Mouse (Mus musculus) C2C12 (cell line): ENCODE results near the gene Gm5089. TPM values are rescaled to one million over a fixed set of nuclear protein-coding genes. Genes with fewer than 3 reads are reported as not detected.

Source experiments
- H3K27me3 ChIP-seq: one replicate; pipeline ENCODE4 v1.6.1; 2011; ENCODE audit not compliant: control insufficient read depth, insufficient read depth, insufficient read length
- H3K36me3 ChIP-seq: one replicate; pipeline ENCODE4 v1.6.1; 2011; ENCODE audit not compliant: control insufficient read depth, insufficient read depth
- H3K4me3 ChIP-seq: one replicate; pipeline ENCODE4 v1.5.1; 2011; ENCODE audit warnings: mild to moderate bottlenecking, control low read depth; ENCODE audit not compliant: poor library complexity, insufficient read depth, severe bottlenecking
- H3K79me2 ChIP-seq: one replicate; pipeline ENCODE4 v1.6.1; 2011; ENCODE audit not compliant: control insufficient read depth, insufficient read depth
- H3K79me3 ChIP-seq: one replicate; pipeline ENCODE4 v1.6.1; 2011; ENCODE audit warnings: low read depth, control low read depth
- H3ac ChIP-seq: one replicate; pipeline ENCODE3; 2011; ENCODE audit warnings: low read depth; ENCODE audit not compliant: control insufficient read depth, insufficient read length
- CEBPB ChIP-seq: IDR thresholded peaks from one replicate; pipeline ENCODE4 v1.6.1; 2011; ENCODE audit warnings: low read depth, mild to moderate bottlenecking, control low read depth, moderate library complexity
- CTCF ChIP-seq: IDR thresholded peaks from one replicate; pipeline ENCODE4 v1.5.1; 2011; ENCODE audit not compliant: control insufficient read depth, insufficient read depth, insufficient read length
- FOSL1 ChIP-seq: IDR thresholded peaks from one replicate; pipeline ENCODE4 v1.8.0; 2011; ENCODE audit warnings: mild to moderate bottlenecking, low read length; ENCODE audit not compliant: poor library complexity, insufficient read depth, severe bottlenecking
- MAX ChIP-seq: IDR thresholded peaks from one replicate; pipeline ENCODE4 v1.6.1; 2011; ENCODE audit warnings: mild to moderate bottlenecking, control low read depth
- MYOD1 ChIP-seq: IDR thresholded peaks from one replicate; pipeline ENCODE4 v1.6.1; 2011; ENCODE audit warnings: low read depth; ENCODE audit not compliant: control insufficient read depth, insufficient read length
- MYOG ChIP-seq: IDR thresholded peaks from one replicate; pipeline ENCODE4 v1.6.1; 2011; ENCODE audit not compliant: control insufficient read depth, insufficient read length; ENCODE audit errors: extremely low read depth
- USF1 ChIP-seq: IDR thresholded peaks from one replicate; pipeline ENCODE4 v1.6.1; 2011; ENCODE audit warnings: low read depth, mild to moderate bottlenecking, control low read depth, moderate library complexity
- polyA plus RNA-seq: library from polyadenylated mRNA; unstranded; fragments of >200 nt; fragmentation: generic; extraction: Trizol; gene quantifications from one replicate; pipeline ENCODE4 v1.2.1, GENCODE M21; 2012; ENCODE audit warnings: missing spikeins

Gene Gm5089
- polyA plus RNA-seq, 1 experiment: not detected

- Histone ChIP-seq H3K27me3 (peaks cover 27% of the 10 kb centered on the region), H3K36me3 (no peaks in the 10 kb centered on the region), H3K79me3 (peaks cover 2% of the 10 kb centered on the region), H3ac (peak overlapping the region; percentile 58), H3K79me2 (peaks cover 17% of the 10 kb centered on the region), H3K4me3 (peak overlapping the region; percentile 39)
- TF ChIP-seq MYOD1: no peak
- TF ChIP-seq USF1: no peak
Measured at GRCm38 (mm10) chr14:122475557-122476040, 24.7 kb upstream of the Gm5089 start.

- H3K79me3 ChIP-seq: peaks cover 2% of the 10 kb centered on the region
- TF ChIP-seq MAX (no peak), FOSL1 (no peak), MYOD1 (no peak), CEBPB (no peak), CTCF (no peak), USF1 (no peak), MYOG (no peak)
- peaks cover 27% of the 10 kb centered on the region for H3K27me3 ChIP-seq
- no peaks in the 10 kb centered on the region for H3K36me3 ChIP-seq
- peak within 1 kb of the TSS; percentile 39 for H3K4me3 ChIP-seq
- H3ac ChIP-seq: peak within 1 kb of the TSS; percentile 58
- peaks cover 17% of the 10 kb centered on the region for H3K79me2 ChIP-seq
Measured at GRCm38 (mm10) chr14:122474891-122475556, 24.1 kb upstream of the Gm5089 start, which contains the start of gene Zic2. Gene Zic2, plus strand, starts transcription at chr14:122475435.

- no peak for TF ChIP-seq MYOG
- no peak for TF ChIP-seq MAX
- TF ChIP-seq FOSL1: no peak
- no peak for TF ChIP-seq CEBPB
- no peak for TF ChIP-seq USF1
- TF ChIP-seq CTCF: no peak
- TF ChIP-seq MYOD1: no peak
- no peaks in the 10 kb centered on the region for H3K36me3 ChIP-seq
- H3K27me3 ChIP-seq: peaks cover 28% of the 10 kb centered on the region
- peak overlapping the region; percentile 18 for H3K4me3 ChIP-seq
- peak overlapping the region; percentile 27 for H3ac ChIP-seq
- peaks cover 2% of the 10 kb centered on the region for H3K79me3 ChIP-seq
- peaks cover 17% of the 10 kb centered on the region for H3K79me2 ChIP-seq
Measured at GRCm38 (mm10) chr14:122474041-122474890, 23.4 kb upstream of the Gm5089 start.

- Histone ChIP-seq H3K36me3 (no peaks in the 10 kb centered on the region), H3K4me3 (no peak overlapping the region), H3K79me2 (peaks cover 17% of the 10 kb centered on the region), H3K79me3 (peaks cover 2% of the 10 kb centered on the region), H3ac (no peak overlapping the region), H3K27me3 (peaks cover 28% of the 10 kb centered on the region)
- TF ChIP-seq FOSL1: no peak
- TF ChIP-seq MYOD1: no peak
- TF ChIP-seq CEBPB: no peak
- no peak for TF ChIP-seq MAX
- TF ChIP-seq USF1: no peak
- no peak for TF ChIP-seq CTCF
- TF ChIP-seq MYOG: no peak
Measured at GRCm38 (mm10) chr14:122473211-122473751, 22.4 kb upstream of the Gm5089 start.

- Histone ChIP-seq H3K36me3 (no peaks in the 10 kb centered on the region), H3K27me3 (peaks cover 28% of the 10 kb centered on the region), H3K4me3 (no peak overlapping the region), H3ac (no peak overlapping the region), H3K79me2 (peaks cover 13% of the 10 kb centered on the region), H3K79me3 (peaks cover 2% of the 10 kb centered on the region)
- TF ChIP-seq CEBPB (no peak), MAX (no peak), CTCF (no peak), USF1 (no peak), MYOD1 (no peak), FOSL1 (no peak), MYOG (no peak)
Measured at GRCm38 (mm10) chr14:122472647-122473046, 21.7 kb upstream of the Gm5089 start.
